Mouse (Mus musculus): ENCODE data around the gene Zbtb34.

GRCm38 (mm10) chr2:33452140-33452539, 21.0 kb upstream of the Zbtb34 start:
- TF ChIP-seq POLR2A (IDR thresholded peaks at IDR 0.05; ENCODE audit: extremely low read depth, insufficient read depth, low read length) (no peak), CTCF (IDR thresholded peaks at IDR 0.05; ENCODE audit: extremely low read depth, insufficient read depth, low read length) (no peak)
